Comparison of ENCODE assay signal across 8 mouse cellular contexts in the genomic region with DNA sequence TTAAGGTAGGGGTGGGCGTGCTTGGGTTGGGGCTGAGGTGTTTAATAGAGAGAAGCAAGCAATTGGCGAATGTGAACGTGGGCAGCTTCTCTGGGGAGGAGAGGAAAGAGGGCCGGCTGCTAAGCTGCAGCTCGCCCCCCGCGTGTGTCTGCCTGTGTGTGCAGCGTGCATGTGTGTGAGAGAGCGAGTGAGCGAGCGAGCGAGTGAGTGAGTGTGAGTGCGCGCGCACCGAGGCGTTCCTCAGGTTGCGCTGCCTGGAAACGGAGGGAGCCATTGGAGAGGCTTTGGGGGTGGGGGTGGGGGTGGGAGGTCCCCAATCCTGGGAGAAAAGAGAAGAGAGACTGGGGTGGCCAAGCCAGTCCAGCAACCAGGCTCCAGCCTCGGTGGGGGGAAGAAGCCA.
DNase-seq lines count a peak whose midpoint lies in the region; ATAC-seq and TF ChIP-seq lines count a peak whose summit lies in the region.

No protein-coding gene starts in this region.

- H3K4me1 ChIP-seq in heart, embryonic 15.5 days (replicated peaks): peaks cover 6% of the 10 kb centered on the region; the same call in 1 of the 2 replicates
- peaks cover 14% of the 10 kb centered on the region for H3K4me1 ChIP-seq in hindbrain, embryonic 12.5 days
- H3K4me1 ChIP-seq in limb, embryonic 13.5 days: peaks cover 23% of the 10 kb centered on the region
- 0 out of 2 replicates have a peak, but pooled peaks cover 8% of the 10 kb centered on the region for H3K4me1 ChIP-seq in stomach, embryonic 15.5 days
- no peaks in the 10 kb centered on the region for H3K4me1 ChIP-seq in thymus, adult 2 months (replicated peaks; ENCODE audit: control insufficient read depth, insufficient read depth, low read length)

- no peak overlapping the region for H3K9ac ChIP-seq in heart, embryonic 15.5 days
- peak overlapping the region; percentile 64 for H3K9ac ChIP-seq in hindbrain, embryonic 12.5 days
- H3K9ac ChIP-seq in limb, embryonic 13.5 days: peak overlapping the region; percentile 67
- no peak overlapping the region for H3K9ac ChIP-seq in stomach, embryonic 15.5 days

- H3K9me3 ChIP-seq in heart, embryonic 15.5 days (replicated peaks): no peaks in the 10 kb centered on the region
- H3K9me3 ChIP-seq in hindbrain, embryonic 12.5 days (replicated peaks): no peaks in the 10 kb centered on the region
- no peaks in the 10 kb centered on the region for H3K9me3 ChIP-seq in limb, embryonic 13.5 days
- no peaks in the 10 kb centered on the region for H3K9me3 ChIP-seq in stomach, embryonic 15.5 days

- H3K4me2 ChIP-seq in heart, embryonic 15.5 days: peak overlapping the region; percentile 64
- H3K4me2 ChIP-seq in hindbrain, embryonic 12.5 days (replicated peaks): peak overlapping the region; percentile 90
- peak overlapping the region; percentile 96 for H3K4me2 ChIP-seq in limb, embryonic 13.5 days (replicated peaks)
- peak overlapping the region; percentile 57 for H3K4me2 ChIP-seq in stomach, embryonic 15.5 days

- TF ChIP-seq POLR2A in brain, embryonic 14.5 days (IDR thresholded peaks at IDR 0.05; ENCODE audit: borderline replicate concordance, extremely low read depth, insufficient read depth, insufficient read length, poor library complexity, severe bottlenecking): no peak
- TF ChIP-seq POLR2A in thymus, adult 2 months (IDR thresholded peaks at IDR 0.05; ENCODE audit: control insufficient read depth, extremely low read depth, insufficient read depth, low read length, poor library complexity): no peak

- intact Hi-C loops in heart, postnatal 25 days (cut with DNase I): no loop called here

- peaks cover 56% of the 10 kb centered on the region for H3K27me3 ChIP-seq in heart, embryonic 15.5 days
- peaks cover 54% of the 10 kb centered on the region for H3K27me3 ChIP-seq in hindbrain, embryonic 12.5 days
- H3K27me3 ChIP-seq in limb, embryonic 13.5 days: peaks cover 78% of the 10 kb centered on the region
- H3K27me3 ChIP-seq in stomach, embryonic 15.5 days (replicated peaks): peaks cover 42% of the 10 kb centered on the region
- no peaks in the 10 kb centered on the region for H3K27me3 ChIP-seq in thymus, adult 2 months (ENCODE audit: control insufficient read depth, insufficient read depth, low read length)

- no peak for ATAC-seq in heart, embryonic 15.5 days (replicated peaks; ENCODE audit: insufficient number of reproducible peaks, insufficient read depth, low FRiP score, low read depth)
- peak; percentile 51; the same call in 1 of the 2 replicates for ATAC-seq in hindbrain, embryonic 12.5 days (ENCODE audit: low FRiP score)
- peak; percentile 38; the same call in 1 of the 2 replicates for ATAC-seq in limb, embryonic 13.5 days (ENCODE audit: low FRiP score, low read depth)
- ATAC-seq in stomach, embryonic 15.5 days (ENCODE audit: insufficient read depth, low FRiP score, low read depth): no peak

- no peak for DNase-seq in heart, postnatal 25 days (ENCODE audit: low spot score)
- peak; percentile 72 for DNase-seq in brain, embryonic 14.5 days (ENCODE audit: low read depth)
- DNase-seq in ovary, postnatal 36 days (ENCODE audit: low spot score): no peak
- DNase-seq in thymus, adult 2 months: no peak

- H3K4me3 ChIP-seq in heart, embryonic 15.5 days: peak overlapping the region; percentile 37
- H3K4me3 ChIP-seq in hindbrain, embryonic 12.5 days: peak overlapping the region; percentile 56
- peak overlapping the region; percentile 58 for H3K4me3 ChIP-seq in limb, embryonic 13.5 days
- H3K4me3 ChIP-seq in stomach, embryonic 15.5 days (replicated peaks): peak overlapping the region; percentile 31
- no peak overlapping the region for H3K4me3 ChIP-seq in thymus, adult 2 months (ENCODE audit: control insufficient read depth, insufficient read depth, low read length)

- WGBS in heart, embryonic 15.5 days: under 1% methylated on average over 20 of the region's 20 CpGs
- under 1% methylated on average over 20 of the region's 20 CpGs for WGBS in hindbrain, embryonic 12.5 days
- under 1% methylated on average over 20 of the region's 20 CpGs for WGBS in limb, embryonic 13.5 days
- WGBS in stomach, embryonic 15.5 days: 1% methylated on average over 20 of the region's 20 CpGs
- WGBS in thymus, adult 2 months: 11% methylated on average over 20 of the region's 20 CpGs

- TF ChIP-seq CTCF in brain, embryonic 14.5 days (IDR thresholded peaks at IDR 0.05; ENCODE audit: borderline replicate concordance, extremely low read depth, insufficient read depth, insufficient read length): no peak
- no peak for TF ChIP-seq CTCF in thymus, adult 2 months (IDR thresholded peaks at IDR 0.05; ENCODE audit: borderline replicate concordance, control insufficient read depth, extremely low read depth, insufficient read depth, low read length, poor library complexity)

- no peaks in the 10 kb centered on the region for H3K36me3 ChIP-seq in heart, embryonic 15.5 days
- H3K36me3 ChIP-seq in hindbrain, embryonic 12.5 days: no peaks in the 10 kb centered on the region
- no peaks in the 10 kb centered on the region for H3K36me3 ChIP-seq in limb, embryonic 13.5 days
- H3K36me3 ChIP-seq in stomach, embryonic 15.5 days: no peaks in the 10 kb centered on the region
- H3K36me3 ChIP-seq in thymus, adult 2 months (ENCODE audit: control insufficient read depth, insufficient read depth, low read length): no peaks in the 10 kb centered on the region

- H3K27ac ChIP-seq in heart, embryonic 15.5 days: no peak overlapping the region
- H3K27ac ChIP-seq in hindbrain, embryonic 12.5 days: no peak overlapping the region
- no peak overlapping the region for H3K27ac ChIP-seq in limb, embryonic 13.5 days
- H3K27ac ChIP-seq in stomach, embryonic 15.5 days: no peak overlapping the region
- no peak overlapping the region for H3K27ac ChIP-seq in thymus, adult 2 months (ENCODE audit: control insufficient read depth, insufficient read depth, low read length)

Comparison
In these comparisons a context has a peak if more than half of its experiments do, and no peak if none do; other contexts are left out.
1. ATAC-seq: peak in hindbrain, embryonic 12.5 days (single experiment) and limb, embryonic 13.5 days (single experiment); none in heart, embryonic 15.5 days (single experiment) and stomach, embryonic 15.5 days (single experiment).
2. H3K9ac ChIP-seq: peak in hindbrain, embryonic 12.5 days (single experiment) and limb, embryonic 13.5 days (single experiment); none in heart, embryonic 15.5 days (single experiment) and stomach, embryonic 15.5 days (single experiment).
3. Peak in every context shown above with its lines, with median percentiles within 50 percentile points of each other: H3K4me2 ChIP-seq.